Mouse (Mus musculus) neural tube, embryonic 13.5 days (tissue): ENCODE measurements at regions not wholly inside any gene's neighbourhood (a gene's known extent, or its start where the extent isn't known, plus 50 kb on each side); places are given as distances from the start of the nearest gene placed in this dataset.

Experiments
- ATAC-seq: fragments of 200-750 bp; cut with Nextera tagmentation; 2 replicates; pipeline ENCODE4 v1.8.0; 2017; ENCODE audit warnings: low read depth, mild to moderate bottlenecking, moderate TSS enrichment, moderate library complexity
- H3K27ac ChIP-seq: fragments of 300-500 bp; sonication (generic); replicated peaks from 2 replicates; pipeline ENCODE4 v1.5.1; 2015; ENCODE audit warnings: moderate library complexity, mild to moderate bottlenecking, inconsistent platforms
- H3K27me3 ChIP-seq: fragments of 300-500 bp; sonication (generic); 2 replicates; pipeline ENCODE4 v1.6.1; 2015; ENCODE audit warnings: mild to moderate bottlenecking, inconsistent platforms
- H3K36me3 ChIP-seq: fragments of 300-500 bp; sonication (generic); 2 replicates; pipeline ENCODE4 v1.6.1; 2015; ENCODE audit warnings: mild to moderate bottlenecking, inconsistent platforms
- H3K4me1 ChIP-seq: fragments of 300-500 bp; sonication (generic); replicated peaks from 2 replicates; pipeline ENCODE4 v1.6.1; 2015; ENCODE audit warnings: inconsistent platforms
- H3K4me2 ChIP-seq: fragments of 300-500 bp; sonication (generic); 2 replicates; pipeline ENCODE4 v1.6.1; 2015; ENCODE audit warnings: inconsistent platforms, mild to moderate bottlenecking, moderate library complexity
- H3K4me3 ChIP-seq: fragments of 300-500 bp; sonication (generic); 2 replicates; pipeline ENCODE4 v1.5.1; 2015; ENCODE audit warnings: mild to moderate bottlenecking, inconsistent platforms
- H3K9ac ChIP-seq: fragments of 300-500 bp; sonication (generic); 2 replicates; pipeline ENCODE4 v1.6.1; 2015; ENCODE audit warnings: moderate library complexity, mild to moderate bottlenecking, inconsistent platforms
- H3K9me3 ChIP-seq: fragments of 300-500 bp; sonication (generic); 2 replicates; pipeline ENCODE4 v1.6.1; 2016; ENCODE audit warnings: inconsistent platforms
- WGBS: fragments of 180-500 bp; shearing (Covaris S2); methylation state at CpG from one replicate; pipeline ENCODE4 v1.1.7; 2015; 5-methylcytosine and 5-hydroxymethylcytosine counted together

- Histone ChIP-seq H3K4me3 (no peak overlapping the region), H3K4me2 (no peak overlapping the region), H3K27ac (no peak overlapping the region), H3K36me3 (no peaks in the 10 kb centered on the region), H3K9me3 (no peaks in the 10 kb centered on the region), H3K27me3 (no peaks in the 10 kb centered on the region), H3K4me1 (no peaks in the 10 kb centered on the region), H3K9ac (no peak overlapping the region)
- no peak for ATAC-seq
Observed at GRCm38 (mm10) chr3:70496431-70496830, 489.0 kb downstream of the Otol1 start.

- no peaks in the 10 kb centered on the region for H3K4me1 ChIP-seq
- H3K9me3 ChIP-seq, result no peaks in the 10 kb centered on the region
- no peak for ATAC-seq
- WGBS, result 89% methylated on average over 5 of the region's 5 CpGs
- H3K9ac ChIP-seq, result no peak overlapping the region
- H3K4me2 ChIP-seq, result no peak overlapping the region
- H3K27me3 ChIP-seq, result no peaks in the 10 kb centered on the region
- no peak overlapping the region for H3K4me3 ChIP-seq
- no peaks in the 10 kb centered on the region for H3K36me3 ChIP-seq
- H3K27ac ChIP-seq, result no peak overlapping the region
Observed at GRCm38 (mm10) chr3:70500245-70500858, 492.9 kb downstream of the Otol1 start.

DNA sequence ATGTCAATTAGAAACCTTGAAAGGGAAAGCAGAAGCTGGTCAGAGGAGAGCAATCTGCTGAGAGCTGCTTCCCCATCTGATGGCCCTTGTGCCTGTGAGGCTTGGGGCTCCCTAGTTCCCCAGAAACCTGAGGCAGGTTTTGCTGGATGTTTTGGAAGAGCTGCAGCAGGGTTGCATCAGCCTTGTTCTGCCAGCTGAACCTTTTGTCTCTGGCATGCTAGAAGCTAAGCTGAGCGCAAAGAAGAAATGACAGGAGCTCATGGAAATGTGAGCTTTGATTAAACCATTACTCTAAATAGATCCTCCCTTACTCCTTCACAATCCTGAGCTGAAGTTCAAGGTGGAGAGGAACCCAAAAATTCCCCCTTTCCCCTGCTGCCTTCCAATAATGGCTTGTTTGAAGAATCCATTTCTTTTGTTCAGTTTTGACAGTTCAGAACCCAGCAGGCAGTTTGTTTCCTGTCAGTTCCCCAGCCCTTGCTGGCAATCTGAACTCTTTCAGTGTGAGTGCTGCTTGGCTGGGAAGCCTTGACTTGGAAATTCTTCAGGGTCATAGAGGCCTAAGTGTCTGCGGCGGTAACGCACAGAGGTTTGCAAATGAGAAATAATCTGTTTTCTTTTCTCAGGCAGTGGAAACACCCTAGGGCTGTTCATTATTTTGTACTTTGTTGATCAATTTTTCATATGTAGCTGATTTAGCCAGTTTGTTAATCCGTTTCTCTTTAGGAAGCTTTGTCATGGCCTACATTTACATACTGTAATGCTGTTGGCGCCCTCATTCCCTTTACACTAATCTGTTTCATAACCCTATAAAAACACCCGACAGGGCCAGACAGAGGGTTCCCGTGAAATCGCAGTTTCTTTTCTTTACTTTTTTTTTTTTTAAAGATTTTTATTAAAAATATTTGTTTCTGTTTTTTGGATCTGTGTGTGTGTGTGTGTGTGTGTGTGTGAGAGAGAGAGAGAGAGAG is 493.9 kb downstream of the Otol1 start:
- no peaks in the 10 kb centered on the region for H3K4me1 ChIP-seq
- no peaks in the 10 kb centered on the region for H3K36me3 ChIP-seq
- no peak for ATAC-seq
- no peak overlapping the region for H3K4me2 ChIP-seq
- H3K27ac ChIP-seq, result no peak overlapping the region
- no peak overlapping the region for H3K4me3 ChIP-seq
- 79% methylated on average over 9 of the region's 9 CpGs for WGBS
- H3K27me3 ChIP-seq, result no peaks in the 10 kb centered on the region
- no peaks in the 10 kb centered on the region for H3K9me3 ChIP-seq
- H3K9ac ChIP-seq, result no peak overlapping the region

- no peaks in the 10 kb centered on the region for H3K4me1 ChIP-seq
- H3K9ac ChIP-seq, result no peak overlapping the region
- H3K9me3 ChIP-seq, result no peaks in the 10 kb centered on the region
- H3K4me3 ChIP-seq, result no peak overlapping the region
- H3K27ac ChIP-seq, result no peak overlapping the region
- H3K27me3 ChIP-seq, result no peaks in the 10 kb centered on the region
- no peaks in the 10 kb centered on the region for H3K36me3 ChIP-seq
- ATAC-seq, result no peak
- no peak overlapping the region for H3K4me2 ChIP-seq
- WGBS, result 95% methylated on average over 2 of the region's 2 CpGs
Observed at GRCm38 (mm10) chr3:70533593-70534321, 526.3 kb downstream of the Otol1 start.

GRCm38 (mm10) chr3:70535084-70535483 is 527.7 kb downstream of the Otol1 start:
- no peak overlapping the region for H3K4me2 ChIP-seq
- H3K4me1 ChIP-seq, result no peaks in the 10 kb centered on the region
- no peak overlapping the region for H3K27ac ChIP-seq
- no peak overlapping the region for H3K4me3 ChIP-seq
- ATAC-seq, result no peak
- no peak overlapping the region for H3K9ac ChIP-seq
- H3K9me3 ChIP-seq, result no peaks in the 10 kb centered on the region
- H3K27me3 ChIP-seq, result no peaks in the 10 kb centered on the region
- H3K36me3 ChIP-seq, result no peaks in the 10 kb centered on the region
- 86% methylated on average over 2 of the region's 2 CpGs for WGBS

DNA sequence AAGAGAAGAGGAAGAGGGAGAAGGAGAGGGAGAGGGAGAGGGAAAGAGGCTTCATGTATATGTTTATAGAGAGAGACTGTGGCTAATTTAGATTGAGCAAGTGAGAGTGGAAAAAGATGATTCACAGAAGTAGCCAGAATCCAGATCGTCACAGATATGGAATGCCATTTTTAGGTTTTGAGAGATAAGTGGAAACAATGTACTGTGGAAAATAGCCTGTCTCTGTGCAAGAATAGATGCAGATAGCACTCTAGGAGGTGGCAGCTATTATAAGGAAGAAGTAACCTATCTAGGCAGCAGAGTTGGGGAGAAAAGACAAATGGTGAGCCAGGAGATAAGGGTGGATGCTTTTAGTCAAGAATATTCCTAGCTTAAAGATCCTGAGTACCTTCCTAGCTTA is 536.5 kb downstream of the Otol1 start:
- no peak overlapping the region for H3K9ac ChIP-seq
- H3K4me2 ChIP-seq, result no peak overlapping the region
- H3K4me3 ChIP-seq, result no peak overlapping the region
- H3K27me3 ChIP-seq, result no peaks in the 10 kb centered on the region
- no peaks in the 10 kb centered on the region for H3K36me3 ChIP-seq
- H3K4me1 ChIP-seq, result no peaks in the 10 kb centered on the region
- no peak overlapping the region for H3K27ac ChIP-seq
- H3K9me3 ChIP-seq, result no peaks in the 10 kb centered on the region
- ATAC-seq, result no peak
- 93% methylated on average over 1 of the region's 1 CpGs for WGBS

DNA sequence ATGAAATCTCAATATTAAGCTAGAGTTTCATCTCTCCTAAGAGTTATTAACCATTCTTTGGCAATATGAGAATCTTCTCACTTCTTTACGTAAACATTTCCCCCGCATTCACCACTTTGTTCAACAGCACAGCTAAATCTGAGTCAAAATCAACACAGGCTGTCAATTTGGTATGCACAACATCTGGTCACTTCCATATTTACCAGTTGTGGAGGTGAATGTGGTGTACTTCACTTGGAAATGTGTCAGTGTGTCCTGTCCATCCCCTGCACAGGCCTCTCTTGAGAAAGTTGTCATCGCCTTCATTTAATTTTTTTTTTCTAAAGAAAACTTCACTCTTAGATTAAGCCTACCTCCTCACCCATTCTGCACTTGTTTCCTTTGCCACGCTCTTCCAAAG is 550.4 kb downstream of the Otol1 start:
- Histone ChIP-seq H3K27me3 (no peaks in the 10 kb centered on the region), H3K9ac (no peak overlapping the region), H3K36me3 (no peaks in the 10 kb centered on the region), H3K4me1 (no peaks in the 10 kb centered on the region), H3K4me2 (no peak overlapping the region), H3K27ac (no peak overlapping the region), H3K4me3 (no peak overlapping the region), H3K9me3 (no peaks in the 10 kb centered on the region)
- ATAC-seq, result no peak
- WGBS, result 87% methylated on average over 4 of the region's 4 CpGs

DNA sequence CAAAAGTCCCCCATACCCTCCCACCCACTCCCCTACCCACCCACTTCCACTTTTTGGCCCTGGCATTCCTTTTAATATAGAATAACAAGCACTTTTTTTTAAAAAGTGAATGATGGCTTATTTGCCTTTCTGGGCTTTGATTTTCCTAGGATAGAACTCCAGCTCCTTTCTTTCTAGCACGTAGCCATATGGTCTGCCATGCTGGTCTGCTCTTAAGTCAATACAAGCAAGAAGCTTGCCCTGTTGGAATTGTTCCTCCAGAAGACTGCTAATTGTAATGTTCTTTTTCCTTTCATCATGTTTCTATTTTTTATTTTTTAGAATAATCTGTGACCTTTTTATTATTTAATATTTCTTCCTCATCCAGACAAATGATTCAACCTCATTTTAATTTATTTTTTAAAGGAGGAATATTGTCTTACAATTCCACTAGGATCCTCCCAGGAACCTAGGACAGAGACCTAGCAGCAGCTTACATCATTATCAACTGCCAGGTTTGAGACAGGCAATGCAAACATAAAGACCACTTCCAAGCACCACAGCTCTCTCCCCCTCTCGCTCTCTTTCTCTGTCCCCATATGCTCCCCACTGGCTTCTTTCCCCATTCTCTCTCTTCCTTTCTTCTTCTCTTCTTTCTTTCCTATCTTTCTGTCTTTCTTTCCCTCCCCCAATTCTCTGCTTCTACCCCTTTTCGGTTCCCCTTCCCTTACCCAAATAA is 558.9 kb downstream of the Otol1 start:
- no peak overlapping the region for H3K27ac ChIP-seq
- 94% methylated on average over 3 of the region's 3 CpGs for WGBS
- ATAC-seq, result no peak

GRCm38 (mm10) chr3:70594785-70595184 is 587.4 kb downstream of the Otol1 start:
- Histone ChIP-seq H3K4me1 (no peaks in the 10 kb centered on the region), H3K9ac (no peak overlapping the region), H3K4me2 (no peak overlapping the region), H3K27ac (no peak overlapping the region), H3K36me3 (no peaks in the 10 kb centered on the region), H3K27me3 (no peaks in the 10 kb centered on the region), H3K9me3 (no peaks in the 10 kb centered on the region), H3K4me3 (no peak overlapping the region)
- WGBS, result 53% methylated on average over 4 of the region's 4 CpGs
- ATAC-seq, result no peak

More for the DNA sequence above, 558.9 kb downstream of the Otol1 start:
- Histone ChIP-seq H3K27me3 (no peaks in the 10 kb centered on the region), H3K4me2 (no peak overlapping the region), H3K9ac (no peak overlapping the region), H3K9me3 (no peaks in the 10 kb centered on the region), H3K4me1 (no peaks in the 10 kb centered on the region), H3K4me3 (no peak overlapping the region), H3K36me3 (no peaks in the 10 kb centered on the region)
